Mouse (Mus musculus): Measurements from ENCODE around the gene Tcn2. TPM values are rescaled to one million over a fixed set of nuclear protein-coding genes. Genes with fewer than 3 reads are reported as not detected.
A peak's percentile ranks its signal among the peaks of the same experiment; 100 is the strongest.

The Tcn2 gene
- polyA plus RNA-seq (2012; rRNA removed), result 32.0 and 33.7 TPM in 2 replicates

- TF ChIP-seq POLR2A (IDR thresholded peaks at IDR 0.05; ENCODE audit: extremely low read depth, insufficient read depth, low read length) (no peak), CTCF (IDR thresholded peaks at IDR 0.05; ENCODE audit: extremely low read depth, insufficient read depth, low read length) (no peak)
- H3K4me1 ChIP-seq (ENCODE audit: control insufficient read depth, insufficient read depth, low read length), result no peaks in the 10 kb centered on the region
- H3K4me3 ChIP-seq (ENCODE audit: insufficient read depth, low read length), result peak within 1 kb of the TSS; percentile 28
- H3K27ac ChIP-seq (ENCODE audit: insufficient read depth, low read length), result no peak within 1 kb of the TSS
Measured at GRCm38 (mm10) chr11:3931511-3932211, at the start of gene Tcn2. Gene Tcn2 (minus strand): TSS chr11:3932159.

GRCm38 (mm10) chr11:3981536-3981935 lies 49.6 kb upstream of the Tcn2 start:
- no peaks in the 10 kb centered on the region for H3K4me1 ChIP-seq (ENCODE audit: control insufficient read depth, insufficient read depth, low read length)
- TF ChIP-seq CTCF (IDR thresholded peaks at IDR 0.05; ENCODE audit: extremely low read depth, insufficient read depth, low read length), result no peak
- no peak overlapping the region for H3K27ac ChIP-seq (ENCODE audit: insufficient read depth, low read length)
- no peak overlapping the region for H3K4me3 ChIP-seq (ENCODE audit: insufficient read depth, low read length)

- TF ChIP-seq CTCF (IDR thresholded peaks at IDR 0.05; ENCODE audit: extremely low read depth, insufficient read depth, low read length) (no peak), POLR2A (IDR thresholded peaks at IDR 0.05; ENCODE audit: extremely low read depth, insufficient read depth, low read length) (no peak)
- Histone ChIP-seq H3K4me1 (ENCODE audit: control insufficient read depth, insufficient read depth, low read length) (no peaks in the 10 kb centered on the region), H3K4me3 (ENCODE audit: insufficient read depth, low read length) (no peak overlapping the region), H3K27ac (ENCODE audit: insufficient read depth, low read length) (no peak overlapping the region)
Measured at GRCm38 (mm10) chr11:3978421-3978820, 46.5 kb upstream of the Tcn2 start.

DNA sequence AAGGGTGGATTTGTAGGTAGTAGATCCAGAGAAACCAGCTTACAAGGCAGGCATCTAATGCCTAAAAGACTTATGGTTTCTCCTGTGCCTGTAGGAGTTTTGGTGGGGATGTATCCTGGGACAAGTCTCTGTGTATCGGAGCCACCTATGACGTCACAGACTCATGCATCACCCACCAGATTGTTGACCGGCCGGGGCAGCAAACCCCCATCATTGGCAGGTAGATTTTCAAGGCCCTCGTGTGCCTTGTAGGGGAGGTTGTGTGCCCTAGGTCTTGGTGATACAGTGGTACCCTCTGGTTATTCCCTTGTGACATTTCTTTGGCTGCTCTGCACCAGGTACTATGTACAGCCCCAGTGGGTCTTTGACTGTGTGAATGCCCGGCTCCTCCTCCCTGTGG lies 44.7 kb upstream of the Tcn2 start, which contains the start of gene 4930556J24Rik:
4930556J24Rik (minus strand) TSS at position 101 of the 400 bp plus-strand sequence.
- Histone ChIP-seq H3K4me3 (ENCODE audit: insufficient read depth, low read length) (no peak within 1 kb of the TSS), H3K4me1 (ENCODE audit: control insufficient read depth, insufficient read depth, low read length) (no peaks in the 10 kb centered on the region), H3K27ac (ENCODE audit: insufficient read depth, low read length) (no peak within 1 kb of the TSS)
- no peak for TF ChIP-seq CTCF (IDR thresholded peaks at IDR 0.05; ENCODE audit: extremely low read depth, insufficient read depth, low read length)
- TF ChIP-seq POLR2A (IDR thresholded peaks at IDR 0.05; ENCODE audit: extremely low read depth, insufficient read depth, low read length), result no peak

GRCm38 (mm10) chr11:3974311-3974710 lies 42.4 kb upstream of the Tcn2 start:
- no peak overlapping the region; the same call in 1 of the 2 replicates for H3K27ac ChIP-seq (ENCODE audit: insufficient read depth, low read length)
- TF ChIP-seq POLR2A (IDR thresholded peaks at IDR 0.05; ENCODE audit: extremely low read depth, insufficient read depth, low read length) (no peak), CTCF (IDR thresholded peaks at IDR 0.05; ENCODE audit: extremely low read depth, insufficient read depth, low read length) (no peak)
- no peaks in the 10 kb centered on the region for H3K4me1 ChIP-seq (ENCODE audit: control insufficient read depth, insufficient read depth, low read length)
- no peak overlapping the region for H3K4me3 ChIP-seq (ENCODE audit: insufficient read depth, low read length)

DNA sequence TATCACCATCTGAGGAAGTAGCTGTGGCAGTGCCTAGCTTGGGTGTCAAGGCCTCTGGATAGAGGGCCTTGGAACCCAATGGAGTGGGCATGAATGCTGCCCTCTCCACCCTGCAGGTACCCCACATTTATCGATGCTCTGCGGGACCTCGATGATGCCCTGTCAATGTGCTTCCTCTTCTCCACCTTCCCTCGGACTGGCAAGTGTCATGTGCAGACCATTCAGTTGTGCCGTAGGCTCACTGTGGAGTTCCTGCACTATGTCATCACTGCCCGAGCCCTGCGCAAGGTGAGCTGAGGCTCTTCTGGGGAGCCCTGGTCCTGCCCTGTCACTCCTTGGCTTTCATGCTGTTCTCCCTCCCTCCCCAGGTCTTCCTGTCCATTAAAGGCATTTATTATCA lies 41.1 kb upstream of the Tcn2 start:
- TF ChIP-seq POLR2A (IDR thresholded peaks at IDR 0.05; ENCODE audit: extremely low read depth, insufficient read depth, low read length) (no peak), CTCF (IDR thresholded peaks at IDR 0.05; ENCODE audit: extremely low read depth, insufficient read depth, low read length) (no peak)
- H3K4me1 ChIP-seq (ENCODE audit: control insufficient read depth, insufficient read depth, low read length), result no peaks in the 10 kb centered on the region
- H3K4me3 ChIP-seq (ENCODE audit: insufficient read depth, low read length), result no peak overlapping the region
- no peak overlapping the region for H3K27ac ChIP-seq (ENCODE audit: insufficient read depth, low read length)

DNA sequence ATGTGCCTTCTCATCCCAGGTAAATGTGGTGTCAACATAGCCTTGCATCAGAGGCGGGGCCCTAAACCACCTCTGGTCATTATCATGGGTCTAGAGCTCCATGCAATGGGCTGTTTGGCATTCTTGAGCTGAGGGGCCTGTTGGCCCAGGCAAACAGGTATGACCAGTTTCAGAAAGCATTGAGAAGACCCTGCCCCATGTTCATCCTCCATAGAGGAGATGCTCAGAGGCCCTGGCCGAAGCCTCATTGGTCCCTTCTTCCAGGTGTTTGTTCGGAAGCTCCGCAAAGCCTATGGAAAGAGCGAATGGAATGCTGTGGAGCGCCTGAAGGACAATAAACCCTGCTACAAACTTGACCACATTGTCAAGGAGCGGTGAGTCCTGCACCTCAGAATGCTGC lies 38.4 kb upstream of the Tcn2 start:
- H3K27ac ChIP-seq (ENCODE audit: insufficient read depth, low read length), result no peak overlapping the region
- H3K4me3 ChIP-seq (ENCODE audit: insufficient read depth, low read length), result no peak overlapping the region
- TF ChIP-seq CTCF (IDR thresholded peaks at IDR 0.05; ENCODE audit: extremely low read depth, insufficient read depth, low read length) (no peak), POLR2A (IDR thresholded peaks at IDR 0.05; ENCODE audit: extremely low read depth, insufficient read depth, low read length) (no peak)
- H3K4me1 ChIP-seq (ENCODE audit: control insufficient read depth, insufficient read depth, low read length), result no peaks in the 10 kb centered on the region

DNA sequence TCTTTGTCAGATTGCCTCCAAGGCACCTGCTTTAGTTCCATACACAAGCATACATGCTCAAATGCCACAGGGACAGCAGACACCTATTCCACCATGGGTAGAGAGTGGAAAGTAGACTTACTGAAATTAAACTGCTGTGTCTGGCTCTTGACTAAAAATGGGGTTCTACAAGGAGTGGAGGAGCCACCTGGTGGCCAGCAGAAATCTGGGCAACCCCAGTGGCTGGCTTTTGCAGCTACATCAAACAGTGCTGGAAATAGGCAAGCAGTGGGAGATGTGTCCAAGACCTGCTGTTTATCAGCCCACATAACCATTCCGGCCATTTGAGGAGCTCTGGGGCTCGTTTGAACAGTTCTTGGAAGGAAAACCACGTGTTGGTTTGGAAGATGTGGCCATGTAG lies 37.9 kb upstream of the Tcn2 start:
- H3K4me3 ChIP-seq (ENCODE audit: insufficient read depth, low read length), result no peak overlapping the region
- no peak overlapping the region for H3K27ac ChIP-seq (ENCODE audit: insufficient read depth, low read length)
- TF ChIP-seq POLR2A (IDR thresholded peaks at IDR 0.05; ENCODE audit: extremely low read depth, insufficient read depth, low read length) (no peak), CTCF (IDR thresholded peaks at IDR 0.05; ENCODE audit: extremely low read depth, insufficient read depth, low read length) (peak; percentile 39)
- peaks cover 3% of the 10 kb centered on the region; the same call in 1 of the 2 replicates for H3K4me1 ChIP-seq (ENCODE audit: control insufficient read depth, insufficient read depth, low read length)

DNA sequence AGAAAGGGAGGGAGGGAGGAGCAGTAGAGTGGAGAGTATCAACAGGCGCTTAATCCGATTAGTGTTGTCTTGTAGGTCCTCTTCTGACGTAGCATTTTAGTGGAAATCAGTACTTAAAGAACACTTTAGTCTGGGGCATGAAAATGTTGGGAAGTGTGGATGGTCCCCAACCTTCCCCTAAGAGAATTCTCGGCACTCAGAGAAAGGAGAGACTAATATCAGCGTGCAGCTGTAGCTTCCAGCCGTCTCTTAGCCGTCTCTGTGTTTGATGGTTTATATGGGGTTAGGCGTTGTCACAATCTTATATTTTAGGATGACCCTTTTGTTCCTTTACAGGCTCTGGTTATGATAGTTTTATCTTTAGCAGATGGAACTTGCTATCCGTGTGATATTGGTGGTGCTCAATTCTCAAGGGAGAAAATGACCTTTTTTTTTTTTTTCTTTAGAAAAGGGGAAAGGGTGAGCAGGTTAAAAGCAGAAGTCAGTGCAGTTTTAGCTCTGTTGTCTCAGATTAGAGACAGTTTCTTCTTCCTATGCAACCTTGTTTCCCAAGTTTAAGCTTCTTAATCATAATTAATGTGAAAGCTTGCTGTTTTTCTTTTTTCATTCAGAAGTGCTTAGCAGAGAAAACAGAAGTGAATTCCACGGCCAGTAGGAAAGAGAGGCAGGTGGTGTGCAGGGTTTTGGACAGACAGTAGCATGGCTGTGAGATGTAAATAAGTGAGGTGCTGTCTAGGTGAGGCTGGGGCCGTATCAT lies 32.6 kb upstream of the Tcn2 start:
- Histone ChIP-seq H3K27ac (ENCODE audit: insufficient read depth, low read length) (no peak overlapping the region), H3K4me3 (ENCODE audit: insufficient read depth, low read length) (peak overlapping the region; percentile 63), H3K4me1 (ENCODE audit: control insufficient read depth, insufficient read depth, low read length) (peaks cover 3% of the 10 kb centered on the region; the same call in 1 of the 2 replicates)
- no peak for TF ChIP-seq CTCF (IDR thresholded peaks at IDR 0.05; ENCODE audit: extremely low read depth, insufficient read depth, low read length)
- no peak for TF ChIP-seq POLR2A (IDR thresholded peaks at IDR 0.05; ENCODE audit: extremely low read depth, insufficient read depth, low read length)
